Mouse (Mus musculus) small intestine, adult 2 months (tissue): ENCODE results near the gene Srcin1. TPM values are rescaled to one million over a fixed set of nuclear protein-coding genes. Genes with fewer than 3 reads are reported as not detected.

Experiments
- H3K27ac ChIP-seq: fragments of 200-500 bp; 2 replicates; pipeline ENCODE4 v1.5.1; 2012; ENCODE audit warnings: low read depth, low read length, control low read depth, inconsistent platforms; ENCODE audit not compliant: insufficient read depth
- H3K27me3 ChIP-seq: fragments of 200-500 bp; 2 replicates; pipeline ENCODE4 v1.6.1; 2012; ENCODE audit warnings: mild to moderate bottlenecking, moderate library complexity, low read length, inconsistent platforms; ENCODE audit not compliant: control insufficient read depth, insufficient read depth
- H3K36me3 ChIP-seq: fragments of 200-500 bp; 2 replicates; pipeline ENCODE4 v1.6.1; 2012; ENCODE audit warnings: mild to moderate bottlenecking, low read length, control low read depth, inconsistent platforms; ENCODE audit not compliant: control insufficient read depth, insufficient read depth
- H3K4me1 ChIP-seq: fragments of 200-500 bp; 2 replicates; pipeline ENCODE4 v1.6.1; 2012; ENCODE audit warnings: low read length, inconsistent platforms, mixed read lengths; ENCODE audit not compliant: control insufficient read depth, insufficient read depth, insufficient read length
- H3K4me3 ChIP-seq: fragments of 200-500 bp; 2 replicates; pipeline ENCODE4 v1.5.1; 2012; ENCODE audit warnings: low read depth, mild to moderate bottlenecking, control low read depth, inconsistent platforms, low read length, moderate library complexity
- CTCF ChIP-seq: fragments of 200-500 bp; IDR thresholded peaks from 2 replicates; pipeline ENCODE4 v1.5.1; 2012; ENCODE audit warnings: low read depth, mild to moderate bottlenecking, control low read depth, inconsistent platforms, low read length, moderate library complexity, mixed read lengths; ENCODE audit not compliant: insufficient replicate concordance, insufficient read length; ENCODE audit errors: extremely low read depth
- POLR2A ChIP-seq: fragments of 200-500 bp; IDR thresholded peaks from 2 replicates; pipeline ENCODE4 v1.6.1; 2012; ENCODE audit warnings: low read depth, mild to moderate bottlenecking, control low read depth, inconsistent platforms, low read length, moderate library complexity
- WGBS: fragments of 180-500 bp; shearing (Covaris S2); methylation state at CpG from one replicate; pipeline ENCODE4 v1.1.7; 2018; 5-methylcytosine and 5-hydroxymethylcytosine counted together
- polyA plus RNA-seq: library from polyadenylated mRNA; depleted of rRNA; stranded (reverse); fragments of >200 nt; gene quantifications from 2 replicates; pipeline ENCODE4 v1.2.3, GENCODE M21; 2012

The Srcin1 gene
- polyA plus RNA-seq, 1 experiment: 0.53 TPM

DNA sequence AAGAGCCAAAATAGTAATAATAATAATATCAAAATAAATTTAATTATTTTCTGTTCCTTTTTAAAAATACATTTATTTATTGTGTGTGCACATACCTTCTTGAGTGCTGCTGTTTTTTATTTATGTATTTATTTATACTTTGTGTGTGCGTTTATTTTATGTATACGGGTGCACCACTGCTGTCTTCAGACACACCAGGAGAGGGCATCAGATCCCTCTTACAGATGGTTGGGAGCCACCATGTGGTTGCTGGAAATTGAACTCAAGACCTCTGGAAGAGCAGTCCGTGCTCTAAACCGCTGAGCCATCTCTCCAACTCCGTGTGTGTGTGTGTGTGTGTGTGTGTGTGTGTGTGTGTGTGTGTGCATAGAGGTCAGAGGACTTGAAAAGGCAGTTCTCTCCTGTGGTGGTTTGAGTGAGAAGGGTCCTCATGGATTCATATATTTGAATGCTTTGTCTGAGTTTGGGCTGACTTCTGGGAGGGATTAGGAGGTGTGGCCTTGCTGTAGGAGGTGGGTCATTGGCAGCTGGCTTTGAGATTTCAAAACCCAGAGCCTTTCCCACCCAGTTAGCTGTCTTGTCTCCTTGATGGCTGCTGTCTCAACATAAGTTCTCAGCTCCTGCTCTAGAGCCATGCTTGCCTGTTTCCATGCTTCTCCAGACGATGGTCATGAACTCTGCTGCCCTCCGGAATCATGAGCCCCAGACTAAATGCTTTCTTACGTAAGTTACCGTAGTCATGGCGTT is 22.1 kb upstream of the Srcin1 start:
- no peak overlapping the region for H3K27ac ChIP-seq
- H3K4me3 ChIP-seq: no peak overlapping the region
- H3K36me3 ChIP-seq: no peaks in the 10 kb centered on the region
- WGBS: 70% methylated on average over 10 of the region's 10 CpGs
- H3K4me1 ChIP-seq: no peaks in the 10 kb centered on the region
- no peaks in the 10 kb centered on the region for H3K27me3 ChIP-seq
- TF ChIP-seq POLR2A (no peak), CTCF (no peak)

DNA sequence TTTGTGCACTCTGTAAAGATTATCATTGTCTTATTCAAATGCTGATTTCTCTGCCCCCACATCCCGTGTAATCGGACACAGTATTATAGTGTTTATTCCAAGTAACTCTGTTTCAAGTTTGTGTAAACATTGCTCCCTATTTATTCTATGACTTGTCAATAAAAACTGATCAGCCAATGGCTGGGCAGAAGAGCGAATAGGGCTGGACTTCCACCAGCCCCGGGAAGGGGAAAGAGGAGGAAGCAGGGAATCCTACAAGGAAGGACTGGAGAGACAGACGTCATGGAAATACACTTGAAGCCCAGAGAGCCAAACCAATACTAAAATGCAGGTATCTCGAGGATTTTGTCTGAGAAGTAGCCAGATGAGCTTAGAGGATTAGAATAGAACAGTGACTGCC is 18.1 kb upstream of the Srcin1 start:
- H3K27me3 ChIP-seq: peaks cover 10% of the 10 kb centered on the region; the same call in 1 of the 2 replicates
- H3K4me1 ChIP-seq: no peaks in the 10 kb centered on the region
- H3K27ac ChIP-seq: no peak overlapping the region
- TF ChIP-seq POLR2A: no peak
- TF ChIP-seq CTCF: no peak
- H3K36me3 ChIP-seq: no peaks in the 10 kb centered on the region
- no peak overlapping the region for H3K4me3 ChIP-seq
- WGBS: 29% methylated on average over 6 of the region's 6 CpGs

- Histone ChIP-seq H3K4me3 (no peak overlapping the region), H3K27ac (no peak overlapping the region), H3K27me3 (peaks cover 11% of the 10 kb centered on the region; the same call in 1 of the 2 replicates), H3K36me3 (no peaks in the 10 kb centered on the region), H3K4me1 (no peaks in the 10 kb centered on the region)
- no peak for TF ChIP-seq CTCF
- no peak for TF ChIP-seq POLR2A
- 50% methylated on average over 5 of the region's 5 CpGs for WGBS
These were observed 15.9 kb upstream of the Srcin1 start for GRCm38 (mm10) chr11:97591910-97592309.

- H3K36me3 ChIP-seq: no peaks in the 10 kb centered on the region
- 40% methylated on average over 24 of the region's 24 CpGs for WGBS
- no peak for TF ChIP-seq CTCF
- no peak for TF ChIP-seq POLR2A
- no peak overlapping the region for H3K27ac ChIP-seq
- H3K4me3 ChIP-seq: no peak overlapping the region
- H3K27me3 ChIP-seq: peaks cover 11% of the 10 kb centered on the region; the same call in 1 of the 2 replicates
- H3K4me1 ChIP-seq: no peaks in the 10 kb centered on the region
These were observed 14.4 kb upstream of the Srcin1 start for GRCm38 (mm10) chr11:97590227-97590960.

- 35% methylated on average over 10 of the region's 10 CpGs for WGBS
- Histone ChIP-seq H3K4me3 (no peak overlapping the region), H3K27me3 (peaks cover 11% of the 10 kb centered on the region; the same call in 1 of the 2 replicates), H3K4me1 (no peaks in the 10 kb centered on the region), H3K27ac (no peak overlapping the region), H3K36me3 (no peaks in the 10 kb centered on the region)
- TF ChIP-seq CTCF: no peak
- TF ChIP-seq POLR2A: no peak
These were observed 13.2 kb upstream of the Srcin1 start for GRCm38 (mm10) chr11:97589216-97589615.

DNA sequence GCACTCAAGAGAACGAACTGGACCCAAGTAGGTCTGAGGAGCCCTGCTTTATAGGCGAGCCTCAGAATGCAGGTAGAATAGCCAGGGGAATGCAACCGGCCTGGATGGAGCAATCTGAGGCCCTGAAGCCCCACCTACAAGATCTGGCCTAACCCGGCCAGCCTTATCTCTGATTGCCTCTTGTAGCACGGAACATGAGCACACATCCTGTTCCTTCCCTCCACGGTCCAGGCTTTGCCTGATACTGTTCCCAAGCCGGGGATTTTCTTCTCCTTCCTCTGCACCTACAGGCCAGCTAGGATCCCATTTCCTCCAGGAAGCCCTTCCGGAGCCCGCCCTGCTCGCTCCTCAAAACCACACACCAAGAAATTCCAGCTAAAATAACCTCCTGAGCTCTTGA is 9.9 kb upstream of the Srcin1 start:
- H3K27me3 ChIP-seq: peaks cover 11% of the 10 kb centered on the region; the same call in 1 of the 2 replicates
- 34% methylated on average over 10 of the region's 10 CpGs for WGBS
- no peaks in the 10 kb centered on the region for H3K4me1 ChIP-seq
- TF ChIP-seq CTCF (no peak), POLR2A (no peak)
- no peak overlapping the region for H3K27ac ChIP-seq
- no peaks in the 10 kb centered on the region for H3K36me3 ChIP-seq
- H3K4me3 ChIP-seq: no peak overlapping the region

GRCm38 (mm10) chr11:97584476-97584875 is 8.5 kb upstream of the Srcin1 start:
- no peaks in the 10 kb centered on the region for H3K36me3 ChIP-seq
- no peaks in the 10 kb centered on the region for H3K4me1 ChIP-seq
- no peak for TF ChIP-seq POLR2A
- TF ChIP-seq CTCF: no peak
- H3K4me3 ChIP-seq: no peak overlapping the region
- H3K27me3 ChIP-seq: peaks cover 4% of the 10 kb centered on the region; the same call in 1 of the 2 replicates
- no peak overlapping the region for H3K27ac ChIP-seq
- WGBS: 83% methylated on average over 7 of the region's 7 CpGs
